Mouse (Mus musculus) limb, embryonic 14.5 days (tissue): ENCODE data around the gene Dlec1. TPM values are rescaled to one million over a fixed set of nuclear protein-coding genes. Genes with fewer than 3 reads are reported as not detected.

ENCODE experiments used
- ATAC-seq: fragments of 200-750 bp; cut with Nextera tagmentation; 2 replicates; pipeline ENCODE4 v1.8.0; 2017; ENCODE audit warnings: low read depth, moderate number of reproducible peaks, moderate TSS enrichment; ENCODE audit not compliant: low FRiP score
- DNase-seq: peaks from one replicate; pipeline ENCODE4 v3.0.0-alpha.2; 2015; ENCODE audit warnings: low spot score
- H3K27ac ChIP-seq: fragments of 300-500 bp; sonication (generic); replicated peaks from 2 replicates; pipeline ENCODE4 v1.5.1; 2014; ENCODE audit warnings: low read depth, mild to moderate bottlenecking, low read length, moderate library complexity, mixed read lengths
- H3K27me3 ChIP-seq: fragments of 300-500 bp; sonication (generic); 2 replicates; pipeline ENCODE4 v1.6.1; 2014; ENCODE audit warnings: low read length, mixed read lengths; ENCODE audit not compliant: control insufficient read depth, insufficient read depth
- H3K36me3 ChIP-seq: fragments of 300-500 bp; sonication (generic); 2 replicates; pipeline ENCODE4 v1.6.1; 2014; ENCODE audit warnings: mild to moderate bottlenecking, low read length, moderate library complexity, mixed read lengths; ENCODE audit not compliant: control insufficient read depth, insufficient read depth
- H3K4me1 ChIP-seq: fragments of 300-500 bp; sonication (generic); 2 replicates; pipeline ENCODE4 v1.6.1; 2014; ENCODE audit warnings: antibody characterized with exemption, low read length, mixed read lengths; ENCODE audit not compliant: control insufficient read depth, insufficient read depth
- H3K4me2 ChIP-seq: fragments of 300-500 bp; sonication (generic); replicated peaks from 2 replicates; pipeline ENCODE4 v1.6.1; 2014; ENCODE audit warnings: low read depth, mild to moderate bottlenecking, low read length, moderate library complexity; ENCODE audit not compliant: severe bottlenecking
- H3K4me3 ChIP-seq: fragments of 300-500 bp; sonication (generic); replicated peaks from 2 replicates; pipeline ENCODE4 v1.5.1; 2014; ENCODE audit warnings: low read length
- H3K9ac ChIP-seq: fragments of 300-500 bp; sonication (generic); 2 replicates; pipeline ENCODE4 v1.6.1; 2014; ENCODE audit warnings: mild to moderate bottlenecking, low read depth, low read length, moderate library complexity; ENCODE audit not compliant: severe bottlenecking
- H3K9me3 ChIP-seq: fragments of 300-500 bp; sonication (generic); 2 replicates; pipeline ENCODE4 v1.6.1; 2016; ENCODE audit warnings: low read length; ENCODE audit not compliant: control insufficient read depth
- POLR2A ChIP-seq: fragments of 200-500 bp; IDR thresholded peaks from 2 replicates; pipeline ENCODE4 v1.8.0; 2012; ENCODE audit warnings: inconsistent platforms, mild to moderate bottlenecking, moderate library complexity, borderline replicate concordance; ENCODE audit not compliant: insufficient read depth, insufficient read length; ENCODE audit errors: extremely low read depth
- WGBS: fragments of 180-500 bp; shearing (Covaris S2); extraction: QIAGEN DNeasy Blood & Tissue Kit; methylation state at CpG from one replicate; pipeline ENCODE4 v1.1.7; 2014; 5-methylcytosine and 5-hydroxymethylcytosine counted together
- polyA plus RNA-seq, 2 experiments: library from polyadenylated mRNA; depleted of rRNA in 1 of 2; stranded (reverse) in 1 of 2; unstranded in 1 of 2; fragments of >200 nt; fragmentation: Nextera tagmentation in 1 of 2; extraction: Ambion mirVana in 1 of 2; gene quantifications; 2 replicates each; pipeline versions ENCODE4 v1.2.1 to v1.2.3; 2012 to 2014

The Dlec1 gene
- polyA plus RNA-seq, 2 experiments: 0.81 to 1.5 TPM

- H3K27me3 ChIP-seq: no peaks in the 10 kb centered on the region
- no peaks in the 10 kb centered on the region for H3K36me3 ChIP-seq
- no peak overlapping the region for H3K4me3 ChIP-seq
- H3K4me2 ChIP-seq: no peak overlapping the region
- no peaks in the 10 kb centered on the region for H3K9me3 ChIP-seq
- no peak overlapping the region for H3K9ac ChIP-seq
- TF ChIP-seq POLR2A: no peak
- no peak for ATAC-seq
- 82% methylated on average over 12 of the region's 12 CpGs for WGBS
- no peak overlapping the region for H3K27ac ChIP-seq
- no peaks in the 10 kb centered on the region for H3K4me1 ChIP-seq
- no peak for DNase-seq
These were observed 26.3 kb downstream of the Dlec1 start for GRCm38 (mm10) chr9:119128436-119129181.

GRCm38 (mm10) chr9:119130692-119131091 lies 28.4 kb downstream of the Dlec1 start:
- TF ChIP-seq POLR2A: no peak
- Histone ChIP-seq H3K9me3 (no peaks in the 10 kb centered on the region), H3K27me3 (no peaks in the 10 kb centered on the region), H3K4me2 (no peak overlapping the region), H3K4me3 (no peak overlapping the region), H3K9ac (no peak overlapping the region), H3K27ac (no peak overlapping the region), H3K4me1 (no peaks in the 10 kb centered on the region), H3K36me3 (no peaks in the 10 kb centered on the region)
- DNase-seq: no peak
- ATAC-seq: no peak
- WGBS: 47% methylated on average over 5 of the region's 5 CpGs

- H3K9ac ChIP-seq: no peak overlapping the region
- no peak for TF ChIP-seq POLR2A
- 72% methylated on average over 2 of the region's 2 CpGs for WGBS
- ATAC-seq: no peak
- no peaks in the 10 kb centered on the region for H3K36me3 ChIP-seq
- no peaks in the 10 kb centered on the region for H3K4me1 ChIP-seq
- no peak for DNase-seq
- H3K27me3 ChIP-seq: no peaks in the 10 kb centered on the region
- H3K27ac ChIP-seq: no peak overlapping the region
- H3K4me2 ChIP-seq: no peak overlapping the region
- no peaks in the 10 kb centered on the region for H3K9me3 ChIP-seq
- no peak overlapping the region for H3K4me3 ChIP-seq
These were observed 36.6 kb downstream of the Dlec1 start for GRCm38 (mm10) chr9:119138836-119139235.

- no peak for ATAC-seq
- Histone ChIP-seq H3K36me3 (no peaks in the 10 kb centered on the region), H3K9me3 (no peaks in the 10 kb centered on the region), H3K9ac (no peak overlapping the region), H3K4me1 (no peaks in the 10 kb centered on the region), H3K4me2 (no peak overlapping the region), H3K27ac (no peak overlapping the region), H3K27me3 (no peaks in the 10 kb centered on the region), H3K4me3 (no peak overlapping the region)
- no peak for TF ChIP-seq POLR2A
- DNase-seq: no peak
- WGBS: 92% methylated on average over 5 of the region's 5 CpGs
These were observed 39.8 kb downstream of the Dlec1 start for GRCm38 (mm10) chr9:119142066-119142465.

GRCm38 (mm10) chr9:119143372-119143771 lies 41.1 kb downstream of the Dlec1 start:
- H3K27ac ChIP-seq: no peak overlapping the region
- 74% methylated on average over 9 of the region's 9 CpGs for WGBS

More at GRCm38 (mm10) chr9:119143372-119143771, 41.1 kb downstream of the Dlec1 start:
- Histone ChIP-seq H3K9ac (no peak overlapping the region), H3K4me2 (no peak overlapping the region), H3K9me3 (no peaks in the 10 kb centered on the region), H3K36me3 (no peaks in the 10 kb centered on the region), H3K27me3 (no peaks in the 10 kb centered on the region), H3K4me3 (no peak overlapping the region), H3K4me1 (no peaks in the 10 kb centered on the region)
- TF ChIP-seq POLR2A: no peak
- no peak for DNase-seq
- no peak for ATAC-seq
